Mouse (Mus musculus) midbrain, embryonic 11.5 days (tissue): ENCODE results near the gene H2afx. TPM values are rescaled to one million over a fixed set of nuclear protein-coding genes. Genes with fewer than 3 reads are reported as not detected.
"Not testable (repeated sequence)": the region's sequence is repeated elsewhere in the genome, so short reads cannot be mapped to it uniquely, and the experiment has no call there.

Experiments
- ATAC-seq: fragments of 200-750 bp; cut with Nextera tagmentation; 2 replicates; pipeline ENCODE4 v1.8.0; 2017; ENCODE audit warnings: moderate TSS enrichment, moderate library complexity; ENCODE audit not compliant: low FRiP score
- DNase-seq: peaks from one replicate; pipeline ENCODE4 v3.0.0; 2015; ENCODE audit warnings: low spot score; ENCODE audit errors: missing footprints
- H3K27ac ChIP-seq: fragments of 300-500 bp; sonication (generic); 2 replicates; pipeline ENCODE4 v1.5.1; 2014; ENCODE audit warnings: low read depth, low read length
- H3K27me3 ChIP-seq: fragments of 300-500 bp; sonication (generic); 2 replicates; pipeline ENCODE4 v1.6.1; 2014; ENCODE audit warnings: mild to moderate bottlenecking, low read length, moderate library complexity, mixed read lengths; ENCODE audit not compliant: control insufficient read depth, insufficient read depth
- H3K36me3 ChIP-seq: fragments of 300-500 bp; sonication (generic); 2 replicates; pipeline ENCODE4 v1.6.1; 2014; ENCODE audit warnings: mild to moderate bottlenecking, low read length, moderate library complexity, mixed read lengths; ENCODE audit not compliant: control insufficient read depth, insufficient read depth
- H3K4me1 ChIP-seq: fragments of 300-500 bp; sonication (generic); 2 replicates; pipeline ENCODE4 v1.6.1; 2014; ENCODE audit warnings: low read length; ENCODE audit not compliant: control insufficient read depth, insufficient read depth
- H3K4me2 ChIP-seq: fragments of 300-500 bp; sonication (generic); 2 replicates; pipeline ENCODE4 v1.6.1; 2014; ENCODE audit warnings: mild to moderate bottlenecking, moderate library complexity
- H3K4me3 ChIP-seq: fragments of 300-500 bp; sonication (generic); 2 replicates; pipeline ENCODE4 v1.5.1; 2014; ENCODE audit warnings: low read depth, low read length
- H3K9ac ChIP-seq: fragments of 300-500 bp; sonication (generic); 2 replicates; pipeline ENCODE4 v1.6.1; 2014; ENCODE audit warnings: low read length
- H3K9me3 ChIP-seq: fragments of 300-500 bp; sonication (generic); 2 replicates; pipeline ENCODE4 v1.6.1; 2016; ENCODE audit warnings: low read length; ENCODE audit not compliant: control insufficient read depth
- WGBS: fragments of 180-500 bp; shearing (Covaris S2); extraction: QIAGEN DNeasy Blood & Tissue Kit; methylation state at CpG from one replicate; pipeline ENCODE4 v1.1.7; 2014; 5-methylcytosine and 5-hydroxymethylcytosine counted together
- polyA plus RNA-seq: library from polyadenylated mRNA; unstranded; fragments of >200 nt; fragmentation: Nextera tagmentation; extraction: Ambion mirVana; gene quantifications from 2 replicates; pipeline ENCODE4 v1.2.1, GENCODE M21; 2014

H2afx gene
- polyA plus RNA-seq, 1 experiment from 2014 or later, result 377 TPM

DNA sequence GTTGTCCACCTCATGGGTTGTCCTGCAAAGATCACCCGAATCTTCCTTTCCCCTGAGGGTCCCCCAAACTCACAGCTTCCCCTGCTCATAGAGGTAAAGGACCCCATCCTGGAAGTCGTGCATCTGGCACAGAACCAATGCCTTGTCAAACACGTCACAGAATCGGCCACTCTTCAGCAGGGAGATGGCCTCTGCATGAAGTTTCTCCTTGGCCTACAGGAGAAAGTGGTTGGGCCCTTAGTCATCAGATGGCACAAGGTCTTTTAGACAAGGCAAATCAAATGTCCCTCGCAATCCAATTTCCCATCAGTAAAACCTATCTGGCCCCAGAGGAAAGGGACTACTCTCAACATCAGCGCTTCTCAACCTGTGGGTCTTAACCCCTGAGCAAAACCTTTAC lies 18.6 kb downstream of the H2afx start:
- Histone ChIP-seq H3K9me3 (no peaks in the 10 kb centered on the region), H3K27ac (no peak overlapping the region), H3K4me1 (no peaks in the 10 kb centered on the region), H3K27me3 (no peaks in the 10 kb centered on the region), H3K9ac (no peak overlapping the region), H3K4me2 (no peak overlapping the region), H3K4me3 (no peak overlapping the region), H3K36me3 (peaks cover 62% of the 10 kb centered on the region)
- DNase-seq, result no peak
- WGBS, result 92% methylated on average over 6 of the region's 6 CpGs
- ATAC-seq, result no peak

DNA sequence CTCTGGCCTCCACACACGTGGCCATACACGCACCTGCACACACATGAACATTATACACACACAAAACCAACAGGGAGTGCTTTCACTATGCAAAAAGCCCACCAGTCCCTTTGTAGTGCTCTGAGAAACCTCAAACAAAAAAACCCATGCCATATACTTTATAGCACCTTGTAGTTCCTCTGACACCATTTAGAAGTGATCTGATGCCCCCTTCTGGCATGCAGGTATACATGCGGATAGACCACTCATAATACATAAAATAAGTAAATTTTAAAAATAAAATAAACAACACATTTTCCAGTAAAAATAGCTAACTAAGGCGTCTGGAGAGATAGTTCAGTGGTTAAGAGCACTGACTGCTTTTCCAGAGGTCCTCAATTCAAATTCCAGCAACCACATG lies 22.7 kb downstream of the H2afx start:
- H3K4me2 ChIP-seq, result no peak overlapping the region
- no peak overlapping the region for H3K27ac ChIP-seq
- DNase-seq, result no peak
- whole genome bisulfite sequencing, result 76% methylated on average over 4 of the region's 4 CpGs
- H3K36me3 ChIP-seq, result peaks cover 44% of the 10 kb centered on the region
- H3K4me1 ChIP-seq, result peaks cover 3% of the 10 kb centered on the region; the same call in 1 of the 2 replicates
- H3K9me3 ChIP-seq, result no peaks in the 10 kb centered on the region
- no peaks in the 10 kb centered on the region for H3K27me3 ChIP-seq
- no peak for ATAC-seq
- H3K9ac ChIP-seq, result no peak overlapping the region
- no peak overlapping the region for H3K4me3 ChIP-seq

DNA sequence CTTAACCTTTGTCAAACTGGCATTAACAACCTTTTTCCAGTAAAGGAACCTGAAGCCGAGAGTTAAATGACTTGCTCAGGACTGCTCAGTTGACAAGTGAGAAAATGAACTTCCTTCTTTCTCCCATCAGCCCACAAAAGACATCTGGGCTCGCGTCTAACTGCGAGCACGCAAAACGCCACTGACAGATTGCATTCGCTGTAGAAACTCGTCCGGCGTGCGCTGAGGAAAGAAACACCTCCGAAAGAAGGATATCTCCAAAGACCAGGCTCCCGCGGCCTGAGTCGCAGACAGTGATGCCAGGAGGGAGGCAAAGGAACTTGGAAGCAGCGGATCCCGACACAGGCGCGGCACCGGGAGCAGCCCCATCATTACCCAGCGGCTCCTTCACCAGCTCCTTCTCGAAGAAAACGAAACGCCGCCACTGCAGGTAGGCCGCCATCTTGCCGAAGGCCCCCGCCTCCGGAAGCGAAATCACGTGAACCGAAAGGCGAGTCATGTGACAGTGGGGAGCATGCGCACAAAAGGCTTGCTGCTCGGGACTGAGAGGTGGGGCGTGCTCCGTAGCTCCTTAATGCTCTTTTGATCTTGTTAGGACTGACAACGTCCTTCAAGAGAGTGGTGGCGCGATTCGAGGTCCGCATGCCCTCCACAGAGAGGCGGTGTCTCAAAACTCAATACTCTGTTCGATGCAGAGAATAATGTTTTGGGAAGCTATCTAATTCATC lies 26.9 kb downstream of the H2afx start, which contains the start of gene Vps11:
TSS of gene Vps11 (minus strand) at position 481 of the 728 bp plus-strand sequence.
- DNase-seq, result peak; percentile 99

DNA sequence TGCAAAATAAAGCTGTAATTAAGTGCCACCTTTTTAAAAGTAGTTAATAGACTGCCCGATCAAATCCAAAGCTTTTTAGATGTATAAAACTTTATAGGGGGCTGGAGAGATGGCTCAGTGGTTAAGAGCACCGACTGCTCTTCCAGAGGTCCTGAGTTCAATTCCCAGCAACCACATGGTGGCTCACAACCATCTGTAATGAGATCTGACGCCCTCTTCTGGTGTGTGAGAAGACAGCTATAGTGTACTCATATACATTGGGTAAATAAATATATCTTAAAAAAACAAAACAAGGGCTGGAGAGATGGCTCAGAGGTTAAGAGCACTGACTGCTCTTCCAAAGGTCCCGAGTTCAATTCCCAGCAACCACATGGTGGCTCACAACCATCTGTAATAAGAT lies 27.4 kb downstream of the H2afx start:
- not testable (repeated sequence) for DNase-seq, H3K36me3 ChIP-seq, H3K27me3 ChIP-seq, H3K4me1 ChIP-seq, H3K9me3 ChIP-seq
- Histone ChIP-seq H3K27ac (peak overlapping the region; percentile 21; the same call in 1 of the 2 replicates), H3K4me2 (peak overlapping the region; percentile 40; the same call in 1 of the 2 replicates), H3K4me3 (peak overlapping the region; percentile 80; the same call in 1 of the 2 replicates), H3K9ac (peak overlapping the region; percentile 81; the same call in 1 of the 2 replicates)
- peak; percentile 52 for ATAC-seq
- WGBS, result 51% methylated on average over 4 of the region's 4 CpGs

More for the DNA sequence above, 26.9 kb downstream of the H2afx start, which contains the start of gene Vps11:
- peak; percentile 94 for ATAC-seq
- Histone ChIP-seq H3K9me3 (no peaks in the 10 kb centered on the region), H3K9ac (peak within 1 kb of the TSS; percentile 81), H3K4me3 (peak within 1 kb of the TSS; percentile 80), H3K27me3 (no peaks in the 10 kb centered on the region), H3K4me2 (peak within 1 kb of the TSS; percentile 47), H3K36me3 (peaks cover 10% of the 10 kb centered on the region), H3K4me1 (peaks cover 3% of the 10 kb centered on the region; the same call in 1 of the 2 replicates), H3K27ac (peak within 1 kb of the TSS; percentile 21; the same call in 1 of the 2 replicates)
- WGBS, result 1% methylated on average over 44 of the region's 44 CpGs

DNA sequence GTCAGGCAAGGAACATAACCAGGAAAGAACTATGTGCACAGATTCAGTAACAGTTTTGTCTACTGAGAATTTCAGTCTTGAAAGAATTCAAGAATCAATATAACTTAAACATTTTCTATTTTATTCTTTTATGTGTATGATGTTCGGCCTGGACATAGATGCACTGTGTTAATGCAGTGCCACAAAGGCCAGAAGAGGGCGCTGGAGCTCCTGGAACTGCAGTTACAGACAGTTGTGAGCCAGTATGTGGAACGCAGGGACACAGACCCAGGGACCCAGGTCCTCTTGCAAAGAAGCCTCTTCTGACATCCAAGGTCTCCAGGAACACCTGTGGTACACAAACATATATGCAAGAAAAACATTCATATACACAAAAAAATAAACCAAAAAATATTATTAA lies 30.0 kb downstream of the H2afx start:
- no peak for ATAC-seq
- no peak overlapping the region for H3K9ac ChIP-seq
- H3K36me3 ChIP-seq, result 0 out of 2 replicates have a peak, but pooled peaks cover 1% of the 10 kb centered on the region
- WGBS, result 60% methylated on average over 3 of the region's 3 CpGs
- no peak for DNase-seq
- H3K27ac ChIP-seq, result no peak overlapping the region
- H3K4me2 ChIP-seq, result no peak overlapping the region
- H3K27me3 ChIP-seq, result no peaks in the 10 kb centered on the region
- H3K4me3 ChIP-seq, result no peak overlapping the region
- no peaks in the 10 kb centered on the region for H3K9me3 ChIP-seq
- peaks cover 3% of the 10 kb centered on the region; the same call in 1 of the 2 replicates for H3K4me1 ChIP-seq

DNA sequence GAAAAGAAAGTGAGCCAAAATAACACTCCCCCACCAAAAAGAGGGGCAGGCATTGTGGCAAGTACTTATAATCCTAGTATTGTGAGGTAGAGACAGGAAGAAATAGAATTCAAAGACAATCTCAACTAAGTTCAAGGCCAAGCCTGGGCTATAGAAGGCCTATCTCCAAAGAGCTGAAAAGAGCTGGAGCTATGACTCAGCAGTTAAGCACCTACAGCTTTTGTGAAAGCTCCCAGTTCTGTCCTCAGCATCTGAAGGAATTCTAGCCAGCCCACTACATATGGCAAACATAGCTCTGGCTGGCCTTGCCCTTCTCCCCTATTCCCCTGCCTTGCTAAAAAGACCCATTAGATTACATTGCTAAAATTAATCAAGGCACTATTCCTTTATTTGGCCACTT lies 38.9 kb downstream of the H2afx start:
- Histone ChIP-seq H3K4me1 (peaks cover 2% of the 10 kb centered on the region), H3K4me3 (no peak overlapping the region), H3K27me3 (no peaks in the 10 kb centered on the region), H3K4me2 (no peak overlapping the region), H3K9me3 (no peaks in the 10 kb centered on the region), H3K9ac (no peak overlapping the region), H3K36me3 (no peaks in the 10 kb centered on the region), H3K27ac (no peak overlapping the region)
- no peak for ATAC-seq
- DNase-seq, result no peak

DNA sequence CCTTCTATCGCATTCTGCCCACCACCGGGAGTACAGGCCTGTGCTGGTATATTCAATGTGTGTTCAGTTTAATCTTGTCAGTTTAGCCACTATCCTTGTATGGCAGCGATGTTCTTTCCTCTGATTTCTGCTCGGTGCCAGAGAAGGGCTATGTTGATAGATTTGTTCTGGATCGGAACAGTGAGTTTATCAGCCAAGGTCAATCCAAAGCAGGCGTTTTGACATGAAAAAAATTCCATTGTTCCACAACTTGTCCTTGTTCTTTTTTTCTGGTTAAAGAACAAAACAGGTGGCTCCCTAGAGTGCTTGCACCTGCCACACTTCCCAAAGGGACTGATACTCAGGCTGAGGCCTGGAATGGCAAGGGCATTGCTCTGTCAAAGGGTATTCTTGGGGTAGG lies 41.6 kb downstream of the H2afx start:
- H3K27ac ChIP-seq, result no peak overlapping the region
- WGBS, result 90% methylated on average over 6 of the region's 6 CpGs
- no peak overlapping the region for H3K4me3 ChIP-seq
- peaks cover 2% of the 10 kb centered on the region; the same call in 1 of the 2 replicates for H3K36me3 ChIP-seq
- no peak overlapping the region for H3K4me2 ChIP-seq
- no peak overlapping the region for H3K9ac ChIP-seq
- H3K4me1 ChIP-seq, result peaks cover 12% of the 10 kb centered on the region
- ATAC-seq (no peak), DNase-seq (no peak)
- no peaks in the 10 kb centered on the region for H3K27me3 ChIP-seq
- no peaks in the 10 kb centered on the region for H3K9me3 ChIP-seq

DNA sequence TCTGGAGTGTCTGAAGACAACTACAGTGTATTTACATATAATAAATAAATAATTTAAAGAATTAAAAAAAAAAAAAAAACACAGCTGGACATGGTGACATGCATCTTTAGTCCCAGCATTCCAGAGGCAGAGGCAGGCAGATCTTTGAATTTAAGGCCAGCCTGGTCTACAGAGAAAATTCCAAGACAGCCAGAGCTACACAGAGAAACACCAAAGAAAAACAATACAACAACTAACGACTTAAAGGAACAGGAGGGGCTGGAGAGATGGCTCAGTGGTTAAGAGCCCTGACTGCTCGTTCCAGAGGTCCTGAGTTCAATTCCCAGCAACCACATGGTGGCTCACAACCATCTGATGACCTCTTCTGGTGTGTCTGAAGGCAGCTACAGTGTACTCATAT lies 42.8 kb downstream of the H2afx start:
- ATAC-seq, DNase-seq, H3K27ac ChIP-seq, H3K9ac ChIP-seq, H3K4me3 ChIP-seq, H3K27me3 ChIP-seq, H3K4me2 ChIP-seq, H3K36me3 ChIP-seq, H3K9me3 ChIP-seq: not testable (repeated sequence)
- 86% methylated on average over 2 of the region's 2 CpGs for WGBS
- peaks cover 12% of the 10 kb centered on the region for H3K4me1 ChIP-seq

DNA sequence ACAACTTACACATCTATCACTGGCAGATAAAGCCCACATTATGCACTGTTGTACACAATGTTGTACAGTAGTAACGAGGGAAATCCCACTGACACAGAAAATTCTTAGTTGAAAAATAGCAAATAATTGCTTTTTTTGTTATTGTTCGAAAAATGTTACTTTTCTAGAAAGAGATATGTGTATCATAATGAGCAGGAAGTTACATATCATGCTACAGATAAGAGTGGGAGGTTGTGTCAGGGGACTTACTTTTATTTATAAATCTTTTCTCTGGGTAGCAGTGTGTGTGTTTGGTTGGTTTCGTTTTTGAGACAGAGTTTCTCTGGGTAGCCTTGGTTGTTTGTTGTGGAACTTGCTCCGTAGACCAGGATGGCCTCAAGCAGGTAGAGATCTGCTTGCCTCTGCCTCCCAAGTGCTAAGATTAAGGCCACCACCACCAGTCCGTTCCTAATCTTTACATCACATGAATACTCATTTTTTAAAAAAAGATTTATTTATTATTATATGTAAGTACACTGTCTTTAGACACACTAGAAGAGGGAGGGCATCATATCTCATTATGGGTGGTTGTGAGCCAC lies 43.7 kb downstream of the H2afx start:
- ATAC-seq (no peak), DNase-seq (no peak)
- no peaks in the 10 kb centered on the region for H3K27me3 ChIP-seq
- H3K4me1 ChIP-seq, result peaks cover 12% of the 10 kb centered on the region
- no peaks in the 10 kb centered on the region for H3K9me3 ChIP-seq
- peak overlapping the region; percentile 93 for H3K4me2 ChIP-seq
- H3K36me3 ChIP-seq, result peaks cover 12% of the 10 kb centered on the region; the same call in 1 of the 2 replicates
- H3K4me3 ChIP-seq, result peak overlapping the region; percentile 89
- peak overlapping the region; percentile 94; the same call in 1 of the 2 replicates for H3K9ac ChIP-seq
- H3K27ac ChIP-seq, result no peak overlapping the region
- WGBS, result 90% methylated on average over 5 of the region's 5 CpGs
